Mouse (Mus musculus) right cerebral cortex, postnatal 10 days (tissue): ENCODE measurements around the gene Arhgef11.

ENCODE experiments used
- DNase-seq, 2 experiments: peaks; one replicate each; pipeline ENCODE4 v3.0.0; 2021; ENCODE audit warnings: low spot score in 2 of 2

The Arhgef11 gene

GRCm38 (mm10) chr3:87761408-87762375 lies 144.3 kb downstream of the Arhgef11 start:
- no peak for DNase-seq

DNA sequence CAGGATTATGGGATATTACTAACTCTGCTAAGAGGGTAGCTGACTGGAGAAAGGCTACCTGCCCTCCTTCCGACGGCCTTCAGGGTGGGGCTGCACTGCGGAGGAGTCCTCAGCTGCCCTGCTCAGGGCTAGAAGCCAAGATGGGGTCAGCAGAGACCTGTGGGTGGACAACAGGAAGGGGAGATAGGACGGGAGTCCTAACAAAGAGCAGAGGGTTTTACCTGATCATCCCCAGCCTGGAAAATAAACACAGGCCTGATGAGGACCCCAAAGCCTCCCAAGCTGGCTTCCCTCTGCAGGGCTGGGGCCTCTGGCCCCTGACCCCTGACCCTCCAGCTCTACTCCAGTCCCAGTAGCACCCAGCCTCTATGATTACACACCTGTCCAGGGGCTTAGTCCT lies 145.8 kb downstream of the Arhgef11 start:
- no peak for DNase-seq

DNA sequence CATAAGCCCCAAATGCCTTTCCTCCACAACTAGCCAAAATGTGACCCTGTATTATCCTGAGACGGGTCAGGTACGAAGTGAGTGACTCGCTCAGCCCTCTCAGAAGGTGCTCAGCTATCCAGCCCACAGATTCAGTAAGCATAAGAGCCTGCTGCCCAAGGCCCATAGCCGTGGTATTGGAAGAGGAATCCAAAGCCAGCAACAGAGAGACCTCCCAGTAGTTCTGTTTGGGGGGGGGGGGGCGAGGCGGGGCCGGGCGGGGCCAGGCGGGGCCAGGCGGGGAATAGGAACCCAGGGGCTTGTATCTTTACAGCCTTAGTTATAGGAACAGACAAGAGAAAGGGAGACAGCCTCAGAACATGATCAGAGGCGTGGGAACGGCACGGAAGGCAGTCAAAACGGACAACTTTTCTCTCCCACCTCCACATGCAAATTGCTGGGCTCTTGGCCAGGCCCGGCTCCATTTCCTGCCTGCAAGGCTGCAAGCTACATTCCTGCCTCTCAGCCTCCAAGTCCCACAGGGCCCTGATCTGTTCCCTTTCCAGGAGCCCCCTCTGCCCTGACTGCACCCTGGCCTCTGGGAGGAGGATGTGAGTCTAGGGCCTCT lies 146.4 kb downstream of the Arhgef11 start:
- DNase-seq, result peak; percentile 85 to 88

- peak in 1 of 2 experiments; percentile 49 for DNase-seq
These were observed 147.1 kb downstream of the Arhgef11 start for GRCm38 (mm10) chr3:87764506-87764905.

- DNase-seq, result peak in 1 of 2 experiments; percentile 49
These were observed 147.7 kb downstream of the Arhgef11 start for GRCm38 (mm10) chr3:87765091-87765490.

DNA sequence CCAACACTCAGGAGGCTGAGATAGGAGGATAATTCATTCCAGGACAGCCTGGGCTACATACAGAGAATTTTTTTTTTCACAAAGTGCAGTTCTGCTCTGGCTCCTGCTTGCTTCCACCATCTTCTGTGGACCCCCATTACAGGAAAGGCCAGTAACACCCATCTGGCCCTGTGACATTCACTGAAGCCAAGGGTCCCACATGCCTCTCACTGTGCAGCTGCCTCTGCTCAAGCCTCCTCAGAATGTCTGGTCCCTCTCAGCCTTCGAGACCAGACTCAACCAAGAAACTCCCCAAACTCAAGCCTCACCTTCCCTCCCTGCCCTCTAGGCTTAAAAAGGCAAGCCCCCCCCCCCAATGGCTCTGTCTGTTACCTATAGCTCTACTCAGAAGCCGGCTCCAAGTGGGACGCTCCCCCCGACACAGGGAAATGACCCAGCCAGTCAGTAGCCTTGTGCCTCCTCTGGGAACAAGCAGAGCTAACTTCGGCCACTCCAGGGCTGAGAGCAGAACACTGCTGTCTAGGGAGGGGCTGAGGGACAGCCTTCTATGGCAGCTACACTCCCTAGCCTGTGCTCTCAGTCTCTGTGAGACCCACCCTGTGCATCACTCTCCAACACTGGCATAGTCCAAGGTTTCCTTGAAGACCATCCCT lies 148.4 kb downstream of the Arhgef11 start:
- DNase-seq, result no peak

- DNase-seq, result no peak
These were observed 148.9 kb downstream of the Arhgef11 start for GRCm38 (mm10) chr3:87766284-87766667.

GRCm38 (mm10) chr3:87767764-87768163 lies 150.4 kb downstream of the Arhgef11 start:
- DNase-seq, result no peak

GRCm38 (mm10) chr3:87768431-87768830 lies 151.1 kb downstream of the Arhgef11 start:
- no peak for DNase-seq

DNA sequence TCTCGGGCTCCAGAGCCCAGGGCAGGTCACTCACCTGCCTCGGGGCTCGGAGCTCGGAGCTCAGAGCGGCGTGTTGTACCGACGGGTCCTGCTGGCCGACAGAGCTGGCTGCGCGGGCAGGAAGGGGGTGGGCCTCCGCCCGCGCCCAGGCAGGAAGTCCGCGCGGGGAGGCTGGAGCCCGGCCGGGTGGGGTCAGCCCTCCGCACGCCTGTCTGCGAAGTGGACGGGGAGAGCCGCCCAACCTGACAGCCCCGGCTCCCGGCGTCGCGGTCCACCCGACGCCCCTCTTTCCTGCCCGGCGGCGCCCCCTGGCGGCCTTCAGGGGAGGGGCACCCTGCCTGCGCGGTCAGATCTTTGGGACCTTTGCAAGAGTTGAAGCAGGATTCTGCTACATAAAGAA lies 151.5 kb downstream of the Arhgef11 start:
- peak; percentile 55 for DNase-seq

DNA sequence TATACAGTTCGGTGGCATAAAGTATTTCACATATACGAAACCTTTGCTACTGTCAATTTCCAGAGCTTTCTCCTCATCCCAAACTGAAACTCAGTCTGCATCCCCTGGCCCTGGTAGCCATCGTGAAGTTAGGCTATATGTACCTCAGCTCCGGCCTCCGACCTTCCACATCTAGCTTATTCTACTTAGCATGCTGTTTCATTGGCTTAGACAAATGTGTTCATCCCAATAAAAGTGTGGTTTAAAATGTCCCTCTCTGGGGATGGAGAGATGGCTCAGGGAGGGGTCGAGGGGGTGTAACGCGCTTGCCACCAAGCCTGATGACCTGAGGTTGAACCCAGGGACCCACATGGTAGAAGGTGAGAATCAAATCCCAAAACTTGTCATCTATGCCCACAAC lies 152.1 kb downstream of the Arhgef11 start:
- DNase-seq, result no peak

DNA sequence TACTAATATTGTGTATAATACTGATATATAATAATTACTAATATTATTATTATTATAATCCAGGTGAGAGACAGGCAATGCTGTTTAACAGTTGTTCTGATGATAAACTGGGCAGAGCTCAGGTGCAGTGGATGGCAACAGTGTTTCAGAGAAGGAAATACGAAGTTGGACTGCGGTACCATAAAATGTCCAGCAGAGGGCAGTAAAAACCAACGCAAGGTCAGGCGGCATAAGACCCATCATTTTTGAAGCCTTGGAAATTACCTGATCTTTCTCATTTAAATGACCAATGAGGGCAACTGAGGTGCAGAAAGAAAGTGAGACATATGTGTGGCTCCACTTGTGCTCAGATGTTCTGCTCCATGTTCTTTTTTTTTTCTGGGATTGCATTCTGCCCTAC lies 152.9 kb downstream of the Arhgef11 start:
- DNase-seq, result peak; percentile 48 to 60

DNA sequence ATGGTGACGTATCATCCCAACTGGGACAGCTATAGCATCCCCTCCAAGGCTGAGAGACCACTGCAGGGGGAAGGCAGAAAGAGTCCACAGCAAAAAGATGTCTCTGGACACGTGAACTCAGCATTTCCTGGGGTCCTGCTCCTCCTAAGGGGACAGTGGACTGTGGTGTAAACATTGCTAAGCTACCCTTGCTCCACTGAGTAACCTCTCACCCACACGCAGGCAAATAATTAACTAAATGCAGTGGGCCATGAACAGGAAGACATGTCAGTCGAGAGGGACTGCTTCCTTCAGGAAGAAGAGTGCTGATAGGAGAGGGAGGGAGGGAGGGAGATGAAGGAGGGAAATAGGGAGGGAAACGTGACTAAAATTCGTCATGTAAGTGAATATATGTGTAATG lies 153.7 kb downstream of the Arhgef11 start:
- DNase-seq, result no peak

DNA sequence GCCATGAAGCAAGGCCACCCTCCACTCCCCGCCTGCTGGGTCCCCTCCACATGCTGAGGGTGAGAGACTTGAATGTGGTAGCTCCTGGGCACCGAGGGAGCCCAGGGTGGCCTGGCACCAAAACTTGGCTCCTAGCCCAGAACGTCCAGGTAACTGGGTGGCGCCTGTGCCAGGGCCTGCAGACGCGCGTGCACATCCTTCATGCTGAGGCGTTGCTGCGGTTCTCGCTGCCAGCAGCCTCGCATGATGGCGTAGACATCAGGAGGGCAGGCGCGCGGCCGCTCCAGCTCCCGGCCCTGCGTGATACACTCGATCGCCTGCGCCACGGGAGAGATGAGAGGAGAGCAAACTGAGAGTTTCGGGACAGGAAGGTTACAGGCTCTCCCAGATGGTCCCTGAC lies 160.9 kb downstream of the Arhgef11 start:
- no peak for DNase-seq

- no peak for DNase-seq
These were observed 161.7 kb downstream of the Arhgef11 start for GRCm38 (mm10) chr3:87779086-87779485.

- DNase-seq, result no peak
These were observed 166.1 kb downstream of the Arhgef11 start for GRCm38 (mm10) chr3:87783282-87784023.

DNA sequence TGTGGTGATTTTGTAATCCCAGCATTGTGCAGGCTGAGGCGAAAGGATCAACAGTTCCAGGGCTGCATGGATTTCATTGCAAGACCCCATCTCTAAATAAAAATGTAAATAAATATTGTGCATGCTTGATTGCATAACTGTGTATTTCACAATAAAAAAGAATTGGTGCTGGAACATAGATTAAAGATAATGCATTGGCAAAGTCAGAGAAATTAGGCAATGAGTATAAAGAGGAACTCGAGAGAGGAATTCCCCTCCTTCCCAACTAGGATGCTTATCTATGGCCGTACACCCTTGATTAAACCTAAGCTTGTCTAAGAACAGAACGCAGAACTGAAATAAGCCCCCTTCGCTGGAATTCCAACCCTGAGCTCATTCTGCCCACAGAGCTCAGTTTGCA lies 167.8 kb downstream of the Arhgef11 start:
- no peak for DNase-seq

GRCm38 (mm10) chr3:87785626-87786214 lies 168.4 kb downstream of the Arhgef11 start:
- DNase-seq, result no peak
